Mouse (Mus musculus) left cerebral cortex, postnatal 4 days (tissue): Measurements from ENCODE around the gene Ccni. TPM values are rescaled to one million over a fixed set of nuclear protein-coding genes. Genes with fewer than 3 reads are reported as not detected.

ENCODE experiments used
- DNase-seq: peaks from one replicate; pipeline ENCODE4 v3.0.0-alpha.2; 2022
- intact Hi-C: fragments of 180-260 bp; cut with DNase I; formaldehyde crosslinking; loops from one replicate; pipeline ENCODE4 v1.15.1; 2025
- total RNA-seq, 2 experiments: library from RNA; stranded (reverse); gene quantifications; 2 replicates each; pipeline ENCODE4 v1.2.3; 2021

Ccni gene
- total RNA-seq = 100 to 1,000 TPM; 267 to 277 TPM

- intact Hi-C loops = loop anchor here (2.0 kb wide), 1 partner anchor 60 kb away; the partner anchor contains the start of gene Ccng2
Observed at GRCm38 (mm10) chr5:93206109-93207005, at the start of gene Ccni, which contains the start of gene 2010109A12Rik. Ccni (minus strand) TSS chr5:93206495. 2010109A12Rik (plus strand) TSS chr5:93206518.

GRCm38 (mm10) chr5:93255759-93256265, 49.5 kb upstream of the Ccni start:
- intact Hi-C loops = no loop called here
- DNase-seq = no peak

More at GRCm38 (mm10) chr5:93206109-93207005, at the start of gene Ccni, which contains the start of gene 2010109A12Rik:
- DNase-seq = peak; percentile 96

GRCm38 (mm10) chr5:93251001-93251760, 44.9 kb upstream of the Ccni start:
- no peak for DNase-seq
- intact Hi-C loops = no loop called here

- intact Hi-C loops = no loop called here
Observed at GRCm38 (mm10) chr5:93249940-93250578, 43.8 kb upstream of the Ccni start.

GRCm38 (mm10) chr5:93245280-93245679, 39.0 kb upstream of the Ccni start:
- no peak for DNase-seq
- intact Hi-C loops = no loop called here

More at GRCm38 (mm10) chr5:93249940-93250578, 43.8 kb upstream of the Ccni start:
- DNase-seq = no peak

- no peak for DNase-seq
- intact Hi-C loops = no loop called here
Observed at GRCm38 (mm10) chr5:93239590-93240544, 33.6 kb upstream of the Ccni start.

GRCm38 (mm10) chr5:93236541-93236940, 30.2 kb upstream of the Ccni start:
- intact Hi-C loops = no loop called here
- no peak for DNase-seq

- DNase-seq = peak; percentile 78
Observed at GRCm38 (mm10) chr5:93235888-93236287, 29.6 kb upstream of the Ccni start.

GRCm38 (mm10) chr5:93234605-93235004, 28.3 kb upstream of the Ccni start:
- intact Hi-C loops = no loop called here
- DNase-seq = no peak

More at GRCm38 (mm10) chr5:93235888-93236287, 29.6 kb upstream of the Ccni start:
- intact Hi-C loops = no loop called here

GRCm38 (mm10) chr5:93234130-93234529, 27.8 kb upstream of the Ccni start:
- DNase-seq = no peak
- intact Hi-C loops = no loop called here

- DNase-seq = no peak
- intact Hi-C loops = no loop called here
Observed at GRCm38 (mm10) chr5:93232838-93233237, 26.5 kb upstream of the Ccni start.

- intact Hi-C loops = no loop called here
- DNase-seq = no peak
Observed at GRCm38 (mm10) chr5:93231721-93232120, 25.4 kb upstream of the Ccni start.

GRCm38 (mm10) chr5:93229527-93229926, 23.2 kb upstream of the Ccni start:
- intact Hi-C loops = no loop called here
- no peak for DNase-seq

- DNase-seq = no peak
- intact Hi-C loops = no loop called here
Observed at GRCm38 (mm10) chr5:93227157-93227556, 20.9 kb upstream of the Ccni start.

GRCm38 (mm10) chr5:93224549-93224948, 18.3 kb upstream of the Ccni start:
- intact Hi-C loops = no loop called here
- DNase-seq = no peak

GRCm38 (mm10) chr5:93221661-93222060, 15.4 kb upstream of the Ccni start:
- peak; percentile 54 for DNase-seq
- intact Hi-C loops = no loop called here

- intact Hi-C loops = no loop called here
Observed at GRCm38 (mm10) chr5:93218375-93218774, 12.1 kb upstream of the Ccni start.

GRCm38 (mm10) chr5:93207555-93207954, 1.3 kb upstream of the Ccni start:
- DNase-seq = no peak
- intact Hi-C loops = loop anchor here (2.0 kb wide), 1 partner anchor 59 kb away; the partner anchor contains the start of gene Ccng2

More at GRCm38 (mm10) chr5:93218375-93218774, 12.1 kb upstream of the Ccni start:
- no peak for DNase-seq

GRCm38 (mm10) chr5:93207006-93207348, 682 bp upstream of the Ccni start:
- intact Hi-C loops = loop anchor here (2.0 kb wide), 1 partner anchor 60 kb away; the partner anchor contains the start of gene Ccng2
- DNase-seq = peak; percentile 48
